Comparison of ENCODE assay signal across 15 mouse cellular contexts in genomic region chr8:9428846-9429245, GRCm38 (mm10).
"Had no signal": no experiment of that assay in that cellular context is flagged by ENCODE, and none has a peak within 500 bp of the region (broad histone marks: within the 10 kb centered on the region; RNA-seq: fewer than 3 reads in every experiment).

No protein-coding gene starts in this region.

- DNase-seq: kidney, postnatal 10 days; lung, embryonic 14.5 days; lung, postnatal 10 days; lung, postnatal 4 days; midbrain, embryonic 14.5 days; right cerebral cortex, postnatal 4 days; spleen, adult 18-20 months; thymus, postnatal 14 days had no signal

- H3K9me3 ChIP-seq: limb, embryonic 10.5 days; liver, embryonic 15.5 days; midbrain, embryonic 10.5 days; neural tube, embryonic 12.5 days; stomach, embryonic 15.5 days had no signal

- H3K9ac ChIP-seq: liver, embryonic 15.5 days; lung, embryonic 14.5 days; neural tube, embryonic 12.5 days; stomach, embryonic 15.5 days had no signal

- H3K4me2 ChIP-seq: liver, embryonic 11.5 days; liver, embryonic 15.5 days; lung, embryonic 14.5 days; neural tube, embryonic 12.5 days; stomach, embryonic 15.5 days had no signal

- H3K4me1 ChIP-seq: liver, embryonic 15.5 days; midbrain, embryonic 10.5 days; neural tube, embryonic 12.5 days; stomach, embryonic 15.5 days had no signal

- H3K4me3 ChIP-seq: left cerebral cortex, adult 2 months; limb, embryonic 10.5 days; liver, embryonic 15.5 days; midbrain, embryonic 10.5 days; neural tube, embryonic 12.5 days; stomach, embryonic 15.5 days had no signal

- H3K36me3 ChIP-seq: limb, embryonic 10.5 days; liver, embryonic 15.5 days; midbrain, embryonic 10.5 days; neural tube, embryonic 12.5 days; stomach, embryonic 15.5 days had no signal

- H3K27me3 ChIP-seq: liver, embryonic 15.5 days; neural tube, embryonic 12.5 days; stomach, embryonic 15.5 days had no signal

- H3K27ac ChIP-seq: left cerebral cortex, adult 2 months; limb, embryonic 10.5 days; liver, embryonic 15.5 days; midbrain, embryonic 10.5 days; neural tube, embryonic 12.5 days; stomach, embryonic 15.5 days had no signal
